Mouse (Mus musculus) cerebellum, postnatal 25 days (tissue): ENCODE results near the gene Serpinb8.
A peak's percentile ranks its signal among the peaks of the same experiment; 100 is the strongest.

Source experiments
- DNase-seq, 2 experiments: peaks; one replicate each; pipeline ENCODE4 v3.0.0; 2021; ENCODE audit warnings: mixed read lengths in 2 of 2

The Serpinb8 gene

GRCm38 (mm10) chr1:107589691-107590470, at the start of gene Serpinb8:
TSS of gene Serpinb8 (plus strand) at chr1:107590006.
- peak; percentile 95 to 96 for DNase-seq

GRCm38 (mm10) chr1:107559494-107559893, 30.3 kb upstream of the Serpinb8 start:
- DNase-seq, result no peak

- DNase-seq, result no peak
These were observed 27.7 kb upstream of the Serpinb8 start for GRCm38 (mm10) chr1:107562110-107562509.

GRCm38 (mm10) chr1:107565644-107566043, 24.2 kb upstream of the Serpinb8 start:
- peak in 1 of 2 experiments; percentile 24 for DNase-seq

GRCm38 (mm10) chr1:107576094-107576493, 13.7 kb upstream of the Serpinb8 start:
- no peak for DNase-seq

- DNase-seq, result no peak
These were observed 12.3 kb upstream of the Serpinb8 start for GRCm38 (mm10) chr1:107577514-107577913.

- no peak for DNase-seq
These were observed 8.6 kb upstream of the Serpinb8 start for GRCm38 (mm10) chr1:107581220-107581619.

- no peak for DNase-seq
These were observed 6.9 kb upstream of the Serpinb8 start for GRCm38 (mm10) chr1:107582900-107583299.

- no peak for DNase-seq
These were observed 5.8 kb upstream of the Serpinb8 start for GRCm38 (mm10) chr1:107583958-107584376.

GRCm38 (mm10) chr1:107584932-107585331, 4.9 kb upstream of the Serpinb8 start:
- no peak for DNase-seq

- DNase-seq, result no peak
These were observed 3.6 kb upstream of the Serpinb8 start for GRCm38 (mm10) chr1:107586196-107586595.

GRCm38 (mm10) chr1:107588206-107588605, 1.6 kb upstream of the Serpinb8 start:
- DNase-seq, result peak; percentile 63 to 71

- DNase-seq, result peak; percentile 62 to 75
These were observed 1.2 kb upstream of the Serpinb8 start for GRCm38 (mm10) chr1:107588642-107589041.

GRCm38 (mm10) chr1:107592644-107593043, 2.8 kb downstream of the Serpinb8 start:
- peak; percentile 34 to 49 for DNase-seq

GRCm38 (mm10) chr1:107593469-107593868, 3.7 kb downstream of the Serpinb8 start:
- DNase-seq, result no peak

- DNase-seq, result no peak
These were observed 7.1 kb downstream of the Serpinb8 start for GRCm38 (mm10) chr1:107596874-107597273.

GRCm38 (mm10) chr1:107598476-107598875, 8.7 kb downstream of the Serpinb8 start:
- peak; percentile 51 to 67 for DNase-seq

- no peak for DNase-seq
These were observed 19.1 kb downstream of the Serpinb8 start for GRCm38 (mm10) chr1:107608942-107609341.

GRCm38 (mm10) chr1:107614087-107614486, 24.3 kb downstream of the Serpinb8 start:
- no peak for DNase-seq

- no peak for DNase-seq
These were observed 32.2 kb downstream of the Serpinb8 start for GRCm38 (mm10) chr1:107622017-107622416.

- no peak for DNase-seq
These were observed 46.1 kb downstream of the Serpinb8 start for GRCm38 (mm10) chr1:107635936-107636335.

GRCm38 (mm10) chr1:107638056-107638455, 48.2 kb downstream of the Serpinb8 start:
- no peak for DNase-seq

- no peak for DNase-seq
These were observed 48.7 kb downstream of the Serpinb8 start for GRCm38 (mm10) chr1:107638459-107638858.

- no peak for DNase-seq
These were observed 52.8 kb downstream of the Serpinb8 start for GRCm38 (mm10) chr1:107642457-107643118.
